Mouse (Mus musculus): ENCODE measurements around the gene Olfm3.

DNA sequence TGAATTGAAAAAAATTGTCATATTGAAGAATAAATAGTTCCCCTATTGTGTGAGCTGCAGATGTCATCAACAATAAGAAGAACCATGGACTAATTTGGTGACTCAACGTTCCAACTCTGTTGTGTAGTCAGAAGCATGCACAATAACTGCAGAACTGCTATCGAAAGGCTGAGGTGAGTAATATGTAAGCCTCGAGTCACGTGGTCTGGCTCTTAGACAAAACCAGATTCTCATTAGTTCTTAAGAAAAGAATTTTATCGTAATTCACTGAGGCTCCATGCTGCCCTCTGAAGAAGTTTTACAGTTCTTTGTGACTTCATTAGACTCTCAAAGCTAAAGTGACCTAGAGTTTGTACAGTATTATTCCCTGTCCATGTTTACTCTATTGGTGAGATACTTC lies 145.2 kb downstream of the Olfm3 start:
- no peak for TF ChIP-seq GATA1 (IDR thresholded peaks at IDR 0.05; ENCODE audit: borderline replicate concordance, low read length)
- no peak for TF ChIP-seq FLI1 (IDR thresholded peaks at IDR 0.05; ENCODE audit: low read length)
